Mouse (Mus musculus): ENCODE measurements at regions not wholly inside any gene's neighbourhood (a gene's known extent, or its start where the extent isn't known, plus 50 kb on each side); places are given as distances from the start of the nearest gene placed in this dataset.
"Not testable (repeated sequence)": the region's sequence is repeated elsewhere in the genome, so short reads cannot be mapped to it uniquely, and the experiment has no call there.

DNA sequence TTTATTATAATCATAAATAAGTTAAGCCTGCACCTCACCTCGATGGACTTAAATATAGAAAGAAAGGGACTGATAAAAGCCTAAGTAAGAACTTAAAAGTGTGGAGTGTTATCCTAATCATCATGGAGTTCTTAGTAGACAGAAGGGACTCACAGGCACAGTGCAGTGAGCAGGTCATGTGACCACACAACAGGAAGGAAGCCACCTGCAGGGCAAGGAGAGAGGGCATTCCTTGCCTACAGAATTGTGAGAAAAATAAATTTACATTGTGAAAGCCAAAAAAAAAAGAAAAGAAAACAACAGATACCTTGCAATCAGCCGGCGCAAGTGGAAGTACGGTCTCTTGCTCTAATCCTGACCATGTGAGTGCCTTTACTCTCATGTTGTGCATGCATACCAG, 454.8 kb downstream of the Zpld1 start:
- not testable (repeated sequence) for TF ChIP-seq CTCF, EP300 (IDR thresholded peaks at IDR 0.05; ENCODE audit: low read depth)
